Mouse (Mus musculus): ENCODE data around the gene Gemin4. TPM values are rescaled to one million over a fixed set of nuclear protein-coding genes. Genes with fewer than 3 reads are reported as not detected.

Gene Gemin4
- 12.0 and 15.1 TPM in 2 replicates for polyA plus RNA-seq (2015; fragmentation: Nextera tagmentation; extraction: Ambion mirVana)

DNA sequence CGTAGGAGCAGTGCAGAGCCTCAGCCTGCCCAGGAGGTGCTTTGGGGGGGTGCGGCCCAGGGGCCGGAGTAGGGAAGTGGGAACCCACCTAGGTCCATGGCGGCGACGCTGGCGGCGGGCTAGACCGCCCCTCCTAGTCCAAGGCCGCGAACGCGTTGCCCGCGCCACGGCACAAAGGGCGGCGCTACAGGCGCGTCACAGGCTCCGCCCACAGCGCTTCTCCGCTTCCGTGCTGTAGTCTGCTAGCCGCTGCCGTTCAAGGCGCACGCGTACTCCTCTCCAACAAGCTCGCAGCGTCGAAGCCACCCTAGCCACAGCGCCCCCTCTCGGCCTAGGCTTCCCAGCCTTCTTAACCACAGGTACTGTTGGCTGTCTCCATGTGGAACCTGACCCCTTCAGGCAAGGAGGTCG, at the start of gene Gemin4, which contains the start of gene Dbil5:
Gene Gemin4, minus strand, starts transcription at position 275 of the 411 bp plus-strand sequence.
Gene Dbil5, plus strand, starts transcription at position 219 of the 411 bp plus-strand sequence.
- H3K9ac ChIP-seq (ENCODE audit: low read depth, low read length): peak within 1 kb of the TSS; percentile 89
- H3K4me1 ChIP-seq (ENCODE audit: control insufficient read depth, insufficient read depth, low read depth, low read length): peaks cover 8% of the 10 kb centered on the region
- no peaks in the 10 kb centered on the region for H3K27me3 ChIP-seq (replicated peaks; ENCODE audit: control insufficient read depth, insufficient read depth, low read length)
- H3K9me3 ChIP-seq (ENCODE audit: control insufficient read depth, low read length): no peaks in the 10 kb centered on the region
- peak; percentile 98 for ATAC-seq
- WGBS: under 1% methylated on average over 35 of the region's 35 CpGs
- H3K36me3 ChIP-seq (ENCODE audit: control insufficient read depth, insufficient read depth, low read length): peaks cover 8% of the 10 kb centered on the region; the same call in 1 of the 2 replicates
- peak within 1 kb of the TSS; percentile 73 for H3K4me2 ChIP-seq (ENCODE audit: low read length)
- H3K4me3 ChIP-seq (ENCODE audit: low read length): peak within 1 kb of the TSS; percentile 78
- H3K27ac ChIP-seq (ENCODE audit: low read depth, low read length): peak within 1 kb of the TSS; percentile 82

DNA sequence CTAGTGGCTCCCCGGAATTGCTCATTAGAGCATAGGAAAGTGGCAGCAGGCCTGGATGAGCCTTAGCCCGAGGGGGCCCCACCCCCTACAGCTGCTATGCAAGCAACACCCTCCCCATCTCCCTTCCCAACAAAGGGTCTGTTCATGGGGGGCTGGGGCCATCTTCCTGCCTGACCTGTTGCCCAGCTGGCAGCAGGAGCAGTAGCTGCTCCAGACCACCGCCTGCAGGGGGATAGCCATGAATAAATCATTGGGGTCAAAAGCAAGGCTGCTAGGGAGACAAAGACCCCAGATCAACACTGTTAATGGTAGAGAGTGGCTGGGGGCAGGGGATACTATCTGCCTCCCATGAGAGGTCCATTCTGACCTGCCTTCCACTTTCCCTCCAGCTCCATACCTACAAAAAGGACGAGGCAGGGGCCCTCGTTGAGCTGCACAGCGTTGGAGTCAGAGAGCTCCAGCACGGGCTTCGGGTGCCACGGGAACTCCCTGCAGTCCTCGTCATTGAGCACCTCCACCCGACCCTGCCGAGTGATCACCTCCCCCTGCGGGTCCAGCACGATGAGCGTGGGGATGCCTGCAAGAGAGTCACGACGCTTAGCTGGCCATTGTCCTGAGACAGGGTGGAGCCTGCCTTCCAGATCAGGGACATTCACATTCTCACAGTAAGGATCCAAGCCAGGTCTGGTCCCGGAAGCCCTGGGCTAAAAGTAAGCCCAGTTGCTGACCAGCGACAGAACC, 45.3 kb upstream of the Gemin4 start:
- H3K36me3 ChIP-seq (ENCODE audit: control insufficient read depth, insufficient read depth, low read length): no peaks in the 10 kb centered on the region
- no peaks in the 10 kb centered on the region for H3K9me3 ChIP-seq (ENCODE audit: control insufficient read depth, low read length)
- peak overlapping the region; percentile 5; the same call in 1 of the 2 replicates for H3K9ac ChIP-seq (ENCODE audit: low read depth, low read length)
- H3K27me3 ChIP-seq (replicated peaks; ENCODE audit: control insufficient read depth, insufficient read depth, low read length): no peaks in the 10 kb centered on the region
- no peak overlapping the region for H3K27ac ChIP-seq (ENCODE audit: low read depth, low read length)
- H3K4me3 ChIP-seq (ENCODE audit: low read length): no peak overlapping the region
- peaks cover 19% of the 10 kb centered on the region for H3K4me1 ChIP-seq (ENCODE audit: control insufficient read depth, insufficient read depth, low read depth, low read length)
- no peak for ATAC-seq
- peak overlapping the region; percentile 6 for H3K4me2 ChIP-seq (ENCODE audit: low read length)
- WGBS: 3% methylated on average over 19 of the region's 19 CpGs

DNA sequence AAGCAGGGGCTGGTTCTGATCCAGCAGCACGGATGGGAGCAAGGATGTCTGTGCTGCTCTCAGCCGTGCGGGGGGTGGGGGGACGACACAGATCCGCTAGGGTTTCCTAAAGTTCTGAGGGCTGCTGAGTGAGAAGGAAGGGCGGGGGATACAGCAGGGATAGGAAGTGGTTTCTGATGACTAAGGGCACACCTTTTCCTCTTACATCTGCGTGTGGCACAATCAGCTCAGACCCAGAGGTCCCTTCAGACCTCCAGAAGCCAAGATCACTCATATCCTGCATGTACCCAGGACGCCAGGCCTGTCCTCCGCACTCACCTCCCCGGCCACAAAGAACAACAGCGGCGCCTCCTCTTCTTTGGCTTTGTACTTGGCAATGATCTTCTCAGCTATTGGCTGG, 43.8 kb upstream of the Gemin4 start:
- peak overlapping the region; percentile 18; the same call in 1 of the 2 replicates for H3K27ac ChIP-seq (ENCODE audit: low read depth, low read length)
- no peaks in the 10 kb centered on the region for H3K27me3 ChIP-seq (replicated peaks; ENCODE audit: control insufficient read depth, insufficient read depth, low read length)
- H3K9ac ChIP-seq (ENCODE audit: low read depth, low read length): 0 out of 2 replicates have a peak overlapping the region, but pooled peaks have one; percentile 9
- 63% methylated on average over 12 of the region's 12 CpGs for WGBS
- ATAC-seq: no peak
- H3K9me3 ChIP-seq (ENCODE audit: control insufficient read depth, low read length): no peaks in the 10 kb centered on the region
- no peak overlapping the region for H3K4me3 ChIP-seq (ENCODE audit: low read length)
- peaks cover 16% of the 10 kb centered on the region for H3K4me1 ChIP-seq (ENCODE audit: control insufficient read depth, insufficient read depth, low read depth, low read length)
- H3K36me3 ChIP-seq (ENCODE audit: control insufficient read depth, insufficient read depth, low read length): no peaks in the 10 kb centered on the region
- H3K4me2 ChIP-seq (ENCODE audit: low read length): no peak overlapping the region

DNA sequence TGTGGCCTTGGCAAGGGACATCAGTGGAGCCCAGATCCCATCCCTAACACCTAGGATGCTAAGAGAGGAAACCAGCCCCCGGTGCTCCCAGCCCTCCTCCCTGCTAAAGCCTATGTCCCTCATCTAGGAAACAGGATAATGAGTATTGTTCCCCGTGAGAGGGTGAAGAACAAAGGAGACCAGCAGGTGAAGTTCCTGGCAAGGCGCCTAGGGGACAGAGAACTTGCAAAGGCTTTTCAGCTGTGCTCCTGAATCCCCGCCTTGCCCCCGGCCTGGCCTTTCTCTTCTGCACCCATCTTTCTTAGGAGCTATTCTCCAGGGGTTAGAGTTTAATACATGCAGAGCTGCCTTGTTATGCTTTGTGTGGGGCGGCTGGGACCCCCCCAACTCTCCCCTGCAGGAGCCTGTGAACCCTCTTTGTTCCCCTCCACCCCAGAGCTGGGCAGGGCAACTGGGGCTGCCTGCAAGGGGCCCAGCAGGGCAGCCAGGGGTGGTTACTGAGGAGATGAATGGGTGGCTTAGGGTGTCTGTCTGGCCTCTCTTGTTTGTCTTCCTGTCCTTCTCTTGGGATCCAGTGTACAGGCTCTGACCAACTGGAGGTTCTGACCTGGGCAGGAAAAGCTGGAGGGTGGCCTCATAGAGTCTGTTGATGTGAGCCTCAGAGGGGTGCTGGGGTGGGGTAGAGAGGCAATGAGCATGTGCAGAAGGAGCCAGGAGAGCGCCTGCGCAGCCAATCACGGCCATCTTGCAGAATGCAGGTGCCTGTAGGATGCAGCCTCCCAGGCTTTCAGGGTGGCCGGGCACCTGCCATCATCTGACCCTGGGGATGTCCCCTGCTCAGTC, 43.0 kb upstream of the Gemin4 start:
- H3K4me2 ChIP-seq (ENCODE audit: low read length): no peak overlapping the region
- peaks cover 16% of the 10 kb centered on the region for H3K4me1 ChIP-seq (ENCODE audit: control insufficient read depth, insufficient read depth, low read depth, low read length)
- H3K36me3 ChIP-seq (ENCODE audit: control insufficient read depth, insufficient read depth, low read length): no peaks in the 10 kb centered on the region
- H3K27me3 ChIP-seq (replicated peaks; ENCODE audit: control insufficient read depth, insufficient read depth, low read length): no peaks in the 10 kb centered on the region
- no peak overlapping the region for H3K4me3 ChIP-seq (ENCODE audit: low read length)
- H3K9ac ChIP-seq (ENCODE audit: low read depth, low read length): no peak overlapping the region
- ATAC-seq: 0 out of 2 replicates have a peak, but pooled peaks have one; percentile 29
- H3K9me3 ChIP-seq (ENCODE audit: control insufficient read depth, low read length): no peaks in the 10 kb centered on the region
- WGBS: 29% methylated on average over 10 of the region's 10 CpGs
- peak overlapping the region; percentile 18; the same call in 1 of the 2 replicates for H3K27ac ChIP-seq (ENCODE audit: low read depth, low read length)

DNA sequence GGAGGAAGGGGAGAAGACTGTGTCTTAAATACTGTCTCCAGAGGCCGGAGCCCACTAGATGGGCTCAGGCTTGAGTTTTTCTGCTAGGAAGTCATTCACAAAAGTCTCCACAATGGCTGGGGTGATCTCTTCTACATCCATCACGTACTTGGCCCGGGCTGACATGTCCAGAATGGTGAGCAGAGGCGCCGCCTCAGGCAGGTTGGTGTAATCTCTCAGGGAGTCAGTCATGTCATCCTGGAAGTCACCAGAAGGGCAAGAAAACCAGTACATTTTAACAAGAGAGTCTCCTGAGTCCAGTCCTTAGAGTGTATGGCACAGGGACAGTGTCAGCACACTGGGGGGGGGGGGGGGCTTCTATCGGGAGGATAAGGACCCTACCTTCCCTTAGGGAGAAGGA, 41.0 kb upstream of the Gemin4 start:
- Histone ChIP-seq H3K4me1 (ENCODE audit: control insufficient read depth, insufficient read depth, low read depth, low read length) (peaks cover 23% of the 10 kb centered on the region), H3K36me3 (ENCODE audit: control insufficient read depth, insufficient read depth, low read length) (no peaks in the 10 kb centered on the region), H3K9me3 (ENCODE audit: control insufficient read depth, low read length) (no peaks in the 10 kb centered on the region), H3K27me3 (replicated peaks; ENCODE audit: control insufficient read depth, insufficient read depth, low read length) (no peaks in the 10 kb centered on the region), H3K9ac (ENCODE audit: low read depth, low read length) (no peak overlapping the region), H3K27ac (ENCODE audit: low read depth, low read length) (no peak overlapping the region), H3K4me3 (ENCODE audit: low read length) (no peak overlapping the region), H3K4me2 (ENCODE audit: low read length) (no peak overlapping the region)
- ATAC-seq: no peak
- WGBS: 72% methylated on average over 6 of the region's 6 CpGs

DNA sequence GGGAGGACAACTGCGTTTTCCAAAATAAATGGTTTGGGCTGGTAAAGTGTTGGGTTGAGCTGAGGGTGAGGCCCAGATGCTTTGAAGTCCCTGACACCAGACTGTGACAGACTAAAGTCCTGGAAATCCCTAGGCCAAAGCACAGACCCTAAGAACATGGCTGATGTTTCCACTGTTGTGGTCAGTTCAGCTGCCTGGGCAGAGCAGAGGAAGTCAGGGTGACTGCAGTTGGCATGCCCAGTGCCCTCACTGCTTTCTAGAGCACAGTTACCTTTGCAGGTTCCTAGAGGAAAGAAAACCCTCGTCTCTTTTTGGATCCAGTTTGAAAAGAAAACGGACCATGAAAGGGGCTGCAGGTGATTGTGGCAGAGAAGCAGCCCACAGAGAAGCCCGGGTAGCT, 39.9 kb upstream of the Gemin4 start:
- H3K36me3 ChIP-seq (ENCODE audit: control insufficient read depth, insufficient read depth, low read length): no peaks in the 10 kb centered on the region
- no peak overlapping the region for H3K4me2 ChIP-seq (ENCODE audit: low read length)
- no peak overlapping the region for H3K27ac ChIP-seq (ENCODE audit: low read depth, low read length)
- ATAC-seq: no peak
- H3K4me1 ChIP-seq (ENCODE audit: control insufficient read depth, insufficient read depth, low read depth, low read length): peaks cover 16% of the 10 kb centered on the region
- no peaks in the 10 kb centered on the region for H3K9me3 ChIP-seq (ENCODE audit: control insufficient read depth, low read length)
- 78% methylated on average over 4 of the region's 4 CpGs for WGBS
- H3K27me3 ChIP-seq (replicated peaks; ENCODE audit: control insufficient read depth, insufficient read depth, low read length): no peaks in the 10 kb centered on the region
- no peak overlapping the region for H3K9ac ChIP-seq (ENCODE audit: low read depth, low read length)
- H3K4me3 ChIP-seq (ENCODE audit: low read length): no peak overlapping the region

DNA sequence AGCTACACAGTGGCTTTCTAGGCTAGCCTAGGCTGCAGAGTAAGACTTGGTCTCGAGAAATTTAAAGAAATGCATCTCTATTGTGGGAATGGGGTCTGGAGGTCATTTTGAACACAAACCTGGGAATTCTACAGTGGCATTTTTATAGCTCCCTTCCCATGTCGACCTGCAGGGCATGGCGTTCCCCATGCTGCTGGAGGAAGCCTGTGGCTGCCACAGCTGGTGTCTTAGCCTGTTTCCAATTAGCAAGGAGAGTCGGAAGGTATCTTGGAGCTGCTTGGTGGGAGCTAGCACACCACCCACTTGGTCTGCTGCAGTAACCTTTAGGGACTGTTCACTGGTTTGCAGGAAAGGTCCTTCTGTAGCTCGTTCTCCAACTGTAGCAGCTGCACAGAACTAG, 38.7 kb upstream of the Gemin4 start:
- WGBS: 44% methylated on average over 5 of the region's 5 CpGs
- H3K9ac ChIP-seq (ENCODE audit: low read depth, low read length): no peak overlapping the region
- H3K9me3 ChIP-seq (ENCODE audit: control insufficient read depth, low read length): no peaks in the 10 kb centered on the region
- H3K4me3 ChIP-seq (ENCODE audit: low read length): no peak overlapping the region
- ATAC-seq: no peak
- no peak overlapping the region for H3K4me2 ChIP-seq (ENCODE audit: low read length)
- H3K4me1 ChIP-seq (ENCODE audit: control insufficient read depth, insufficient read depth, low read depth, low read length): peaks cover 13% of the 10 kb centered on the region
- H3K27me3 ChIP-seq (replicated peaks; ENCODE audit: control insufficient read depth, insufficient read depth, low read length): no peaks in the 10 kb centered on the region
- no peak overlapping the region for H3K27ac ChIP-seq (ENCODE audit: low read depth, low read length)
- H3K36me3 ChIP-seq (ENCODE audit: control insufficient read depth, insufficient read depth, low read length): 0 out of 2 replicates have a peak, but pooled peaks cover 2% of the 10 kb centered on the region

DNA sequence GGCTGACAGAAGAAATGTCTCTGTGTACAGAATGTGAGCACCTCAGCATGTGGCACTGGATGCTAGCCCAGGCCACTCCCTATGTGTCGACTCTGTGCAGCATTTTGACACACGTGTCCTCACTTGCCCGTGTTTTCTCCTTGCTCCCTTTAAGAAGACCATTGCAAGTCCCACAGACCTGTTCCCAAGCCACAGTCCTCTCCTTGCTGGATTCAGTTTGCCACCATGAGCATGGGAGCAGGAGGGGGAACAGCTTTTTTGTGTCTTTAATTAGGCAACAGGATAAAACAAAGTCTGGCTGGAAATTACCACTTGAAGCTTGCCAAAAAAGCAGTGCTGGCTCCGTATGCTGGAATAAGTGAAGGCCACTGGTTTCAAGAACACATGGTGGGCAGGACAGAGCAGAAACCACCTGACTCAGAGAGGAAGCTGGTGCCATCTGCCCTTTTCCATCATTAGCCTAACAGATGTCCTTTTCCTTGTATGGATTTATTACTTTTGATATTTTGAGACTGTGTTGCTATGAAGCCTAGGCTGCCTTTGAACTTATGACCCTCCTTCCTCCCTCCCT, 38.1 kb upstream of the Gemin4 start:
- peaks cover 13% of the 10 kb centered on the region for H3K4me1 ChIP-seq (ENCODE audit: control insufficient read depth, insufficient read depth, low read depth, low read length)
- H3K4me3 ChIP-seq (ENCODE audit: low read length): no peak overlapping the region
- no peaks in the 10 kb centered on the region for H3K9me3 ChIP-seq (ENCODE audit: control insufficient read depth, low read length)
- H3K36me3 ChIP-seq (ENCODE audit: control insufficient read depth, insufficient read depth, low read length): peaks cover 6% of the 10 kb centered on the region; the same call in 1 of the 2 replicates
- H3K9ac ChIP-seq (ENCODE audit: low read depth, low read length): no peak overlapping the region
- H3K4me2 ChIP-seq (ENCODE audit: low read length): no peak overlapping the region
- 52% methylated on average over 4 of the region's 4 CpGs for WGBS
- H3K27me3 ChIP-seq (replicated peaks; ENCODE audit: control insufficient read depth, insufficient read depth, low read length): no peaks in the 10 kb centered on the region
- no peak overlapping the region; the same call in 1 of the 2 replicates for H3K27ac ChIP-seq (ENCODE audit: low read depth, low read length)
- no peak for ATAC-seq
